1 mouse cellular context compared by ENCODE assay signal in genomic region chr7:83650638-83651037, GRCm38 (mm10).
TF ChIP-seq lines count a peak whose summit lies in the region.

No protein-coding gene starts in this region.

TF ChIP-seq in CH12.LX, 34 proteins besides CTCF, POLR2A, EP300 and RAD21 (continued from another document):
- TF ChIP-seq NELFE (IDR thresholded peaks at IDR 0.05; ENCODE audit: low read depth, low read length): peak; percentile 38; the same call in 1 of the 2 replicates
- TF ChIP-seq ZNF384 (IDR thresholded peaks at IDR 0.05; ENCODE audit: low read depth, low read length): no peak
- peak; percentile 77; the same call in 1 of the 2 replicates for TF ChIP-seq MXI1 (IDR thresholded peaks at IDR 0.05; ENCODE audit: low read depth, low read length)
- TF ChIP-seq TBP (conservative IDR thresholded peaks at IDR 0.05; ENCODE audit: low read depth, low read length): no peak
- no peak for TF ChIP-seq NRF1 (IDR thresholded peaks at IDR 0.05; ENCODE audit: low read depth, low read length)
- TF ChIP-seq MAZ (IDR thresholded peaks at IDR 0.05; ENCODE audit: low read depth, low read length): 0 out of 2 replicates have a peak, but pooled peaks have one; percentile 25
- peak; percentile 61; the same call in 1 of the 2 replicates for TF ChIP-seq ELF1 (IDR thresholded peaks at IDR 0.05; ENCODE audit: low read depth, low read length)
- peak; percentile 61 for TF ChIP-seq CHD2 (IDR thresholded peaks at IDR 0.05; ENCODE audit: low read length)
- no peak for TF ChIP-seq PAX5 (IDR thresholded peaks at IDR 0.05; ENCODE audit: low read length)
- no peak for TF ChIP-seq CHD1 (IDR thresholded peaks at IDR 0.05; ENCODE audit: low read depth, low read length)
- peak; percentile 62; the same call in 1 of the 2 replicates for TF ChIP-seq MEF2A (IDR thresholded peaks at IDR 0.05; ENCODE audit: borderline replicate concordance, low read depth, low read length)
- TF ChIP-seq MYC (IDR thresholded peaks at IDR 0.05; ENCODE audit: low read depth, low read length): peak; percentile 72
- TF ChIP-seq SMC3 (IDR thresholded peaks at IDR 0.05; ENCODE audit: low read depth, low read length): no peak
- no peak for TF ChIP-seq MAFK (IDR thresholded peaks at IDR 0.05; ENCODE audit: insufficient replicate concordance, low read length)
- peak; percentile 61; the same call in 1 of the 2 replicates for TF ChIP-seq BHLHE40 (IDR thresholded peaks at IDR 0.05; ENCODE audit: low read depth, low read length)
- TF ChIP-seq GABPA (IDR thresholded peaks at IDR 0.05; ENCODE audit: insufficient replicate concordance, low read depth, low read length): no peak
- peak; percentile 82 for TF ChIP-seq ETS1 (conservative IDR thresholded peaks at IDR 0.05; ENCODE audit: low read depth, low read length)
- 0 out of 2 replicates have a peak, but pooled peaks have one; percentile 9 for TF ChIP-seq JUN (IDR thresholded peaks at IDR 0.05; ENCODE audit: insufficient read depth, low read depth, low read length)
